In genomic region chr10:117033785-117034184, GRCm38 (mm10) we compare ENCODE assay signal across 8 mouse cellular contexts. TPM values are rescaled to one million over a fixed set of nuclear protein-coding genes. Genes with fewer than 3 reads are reported as not detected.
DNase-seq lines count a peak whose midpoint lies in the region; ATAC-seq and TF ChIP-seq lines count a peak whose summit lies in the region.

No protein-coding gene starts in this region.

- TF ChIP-seq CTCF in bone marrow macrophage, adult 2 months (IDR thresholded peaks at IDR 0.05; ENCODE audit: low read depth, low read length): peak; percentile 97

- intact Hi-C loops in heart, postnatal 36 days (cut with DNase I): loop anchor here (2.0 to 5.0 kb wide), 2 partner anchors 53 to 91 kb away; no protein-coding TSS in a partner anchor

- TF ChIP-seq POLR2A in bone marrow macrophage, adult 2 months (IDR thresholded peaks at IDR 0.05; ENCODE audit: borderline replicate concordance, low read depth, low read length): no peak

- no peak overlapping the region for H3K4me3 ChIP-seq in bone marrow macrophage, adult 2 months (ENCODE audit: insufficient read depth, low read length)

- no peaks in the 10 kb centered on the region for H3K4me1 ChIP-seq in bone marrow macrophage, adult 2 months (ENCODE audit: control insufficient read depth, insufficient read depth, low read length)

- DNase-seq in MEL-GATA-1-ER (ENCODE audit: extremely low read depth, low read depth): peak; percentile 60
- peak; percentile 76 to 83 for DNase-seq in heart, postnatal 36 days
- peak; percentile 65 for DNase-seq in layer of hippocampus, adult 9-11 months
- DNase-seq in lung, postnatal 4 days: peak; percentile 70 to 82
- peak; percentile 55 for DNase-seq in right cerebral cortex, postnatal 36 days (ENCODE audit: low spot score in 2 of 2)
- DNase-seq in urinary bladder, postnatal 4 days (ENCODE audit: low spot score in 2 of 2): peak; percentile 63 to 86

- peak; percentile 73 for ATAC-seq in erythroblast, adult 5-6 weeks (replicated peaks; ENCODE audit: low FRiP score, poor library complexity, severe bottlenecking)

- no peak overlapping the region for H3K27ac ChIP-seq in bone marrow macrophage, adult 2 months (ENCODE audit: insufficient read depth, low read depth, low read length)

RNA-seq across cellular contexts. Expression of gene Lrrc10, which starts 11.4 kb away (rescaled TPM):
- not detected in 2 replicates for polyA plus RNA-seq in bone marrow macrophage, adult 2 months (2012; ENCODE audit: insufficient read depth, insufficient read length, missing spikeins)
- total RNA-seq in erythroblast, adult 5-6 weeks (2015; ENCODE audit: low replicate concordance): not detected in 2 replicates
- total RNA-seq in erythroblast, adult 5-6 weeks (2017; ENCODE audit: low replicate concordance): not detected in 2 replicates
- 100 to 1,000 TPM; 168 to 289 TPM for total RNA-seq in heart, postnatal 36 days (2021)

RNA-seq across cellular contexts. Expression of gene Cct2, which starts 29.8 kb away (rescaled TPM):
- 154 and 173 TPM in 2 replicates for polyA plus RNA-seq in bone marrow macrophage, adult 2 months (2012; ENCODE audit: insufficient read depth, insufficient read length, missing spikeins)
- total RNA-seq in erythroblast, adult 5-6 weeks (2015; ENCODE audit: low replicate concordance): 144 and 179 TPM in 2 replicates
- total RNA-seq in erythroblast, adult 5-6 weeks (2017; ENCODE audit: low replicate concordance): 79.9 and 94.5 TPM in 2 replicates
- total RNA-seq in heart, postnatal 36 days (2021): 100 to 1,000 TPM; 132 to 137 TPM

RNA-seq across cellular contexts. Expression of gene Best3, which starts 47.7 kb away (rescaled TPM):
- not detected in 2 replicates for polyA plus RNA-seq in bone marrow macrophage, adult 2 months (2012; ENCODE audit: insufficient read depth, insufficient read length, missing spikeins)
- not detected in 2 replicates for total RNA-seq in erythroblast, adult 5-6 weeks (2015; ENCODE audit: low replicate concordance)
- not detected in 2 replicates for total RNA-seq in erythroblast, adult 5-6 weeks (2017; ENCODE audit: low replicate concordance)
- 1 to 10 TPM; 4.3 to 4.7 TPM for total RNA-seq in heart, postnatal 36 days (2021)

Comparison
In these comparisons a context has a peak if more than half of its experiments do, and no peak if none do; other contexts are left out.
1. RNA of gene Lrrc10, which starts 11.4 kb away (total RNA-seq): 168 to 289 TPM in heart, postnatal 36 days; not detected in erythroblast, adult 5-6 weeks; every median in the first group is over 100 times any median in the second.
2. RNA of gene Best3, which starts 47.7 kb away (total RNA-seq): 4.3 to 4.7 TPM in heart, postnatal 36 days; not detected in erythroblast, adult 5-6 weeks; every median in the first group is over 4 times any median in the second.
3. Peak in every context shown above with its lines, with median percentiles within 50 percentile points of each other: DNase-seq.